Mouse (Mus musculus): ENCODE data around the gene 4930447C04Rik.

DNA sequence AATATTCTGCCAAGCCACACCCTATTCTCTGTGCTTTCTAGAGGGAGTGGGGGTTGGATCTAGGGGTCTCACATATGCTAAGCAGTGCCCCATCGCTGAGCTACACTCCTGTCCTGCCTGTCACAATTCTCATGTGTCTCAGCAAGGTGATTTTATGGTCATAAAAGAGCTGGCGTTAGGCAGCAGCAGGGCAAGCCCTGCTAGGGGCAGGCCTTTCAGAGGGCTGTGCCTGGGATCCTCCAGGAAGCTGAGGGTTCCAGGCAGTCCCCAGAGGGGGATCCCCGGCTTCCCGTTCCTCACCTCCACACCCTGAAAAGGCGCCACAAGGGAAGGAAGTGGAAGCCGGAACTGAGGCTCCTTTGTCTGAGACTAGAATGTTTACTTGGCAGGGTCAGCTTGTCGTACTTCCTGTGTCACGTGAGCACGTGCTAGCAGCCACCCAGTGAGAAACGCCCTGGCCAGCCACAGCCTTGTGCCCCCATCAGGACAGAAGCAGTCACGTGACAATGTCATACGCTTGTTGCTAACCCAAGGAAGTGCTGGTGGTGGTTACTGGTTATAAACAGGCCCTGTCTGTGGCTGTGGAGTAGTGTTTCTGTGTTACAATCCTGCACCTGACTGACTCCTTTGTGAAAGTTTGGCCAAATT lies 96.5 kb downstream of the 4930447C04Rik start:
- TF ChIP-seq CTCF (IDR thresholded peaks at IDR 0.05; ENCODE audit: low read depth, low read length) = no peak
- TF ChIP-seq EP300 (IDR thresholded peaks at IDR 0.05; ENCODE audit: insufficient read depth, low read depth, low read length) = peak; percentile 96
- no peak for TF ChIP-seq POLR2A (IDR thresholded peaks at IDR 0.05; ENCODE audit: insufficient read depth, low read length)
